8 mouse cellular contexts compared by ENCODE assay signal in genomic region chr19:60945801-60946311, GRCm38 (mm10). TPM values are rescaled to one million over a fixed set of nuclear protein-coding genes. Genes with fewer than 3 reads are reported as not detected.
DNase-seq lines count a peak whose midpoint lies in the region; ATAC-seq and TF ChIP-seq lines count a peak whose summit lies in the region.

No protein-coding gene starts in this region.

- TF ChIP-seq CTCF in spleen, adult 2 months (IDR thresholded peaks at IDR 0.05; ENCODE audit: extremely low read depth, insufficient read depth, insufficient read length, insufficient replicate concordance) = no peak

- H3K36me3 ChIP-seq in forebrain, embryonic 14.5 days (ENCODE audit: control insufficient read depth, insufficient read depth, low read length) = no peaks in the 10 kb centered on the region
- H3K36me3 ChIP-seq in forebrain, embryonic 10.5 days (replicated peaks) = no peaks in the 10 kb centered on the region
- H3K36me3 ChIP-seq in embryonic facial prominence, embryonic 10.5 days (replicated peaks) = no peaks in the 10 kb centered on the region
- H3K36me3 ChIP-seq in hindbrain, embryonic 14.5 days (replicated peaks; ENCODE audit: control insufficient read depth, insufficient read depth) = no peaks in the 10 kb centered on the region
- H3K36me3 ChIP-seq in spleen, adult 2 months (ENCODE audit: control insufficient read depth, insufficient read depth, low read length) = no peaks in the 10 kb centered on the region

- H3K4me2 ChIP-seq in forebrain, embryonic 14.5 days (ENCODE audit: low read length) = no peak overlapping the region
- H3K4me2 ChIP-seq in hindbrain, embryonic 14.5 days (replicated peaks) = no peak overlapping the region

- H3K27me3 ChIP-seq in forebrain, embryonic 14.5 days (replicated peaks; ENCODE audit: control insufficient read depth, insufficient read depth, low read length) = no peaks in the 10 kb centered on the region
- H3K27me3 ChIP-seq in forebrain, embryonic 10.5 days (ENCODE audit: poor library complexity, severe bottlenecking) = no peaks in the 10 kb centered on the region
- H3K27me3 ChIP-seq in embryonic facial prominence, embryonic 10.5 days (replicated peaks; ENCODE audit: low read depth, poor library complexity, severe bottlenecking) = no peaks in the 10 kb centered on the region
- no peaks in the 10 kb centered on the region for H3K27me3 ChIP-seq in hindbrain, embryonic 14.5 days (ENCODE audit: control insufficient read depth, insufficient read depth, low read length)
- no peaks in the 10 kb centered on the region for H3K27me3 ChIP-seq in spleen, adult 2 months (ENCODE audit: control insufficient read depth, insufficient read depth, low read length)

- DNase-seq in forebrain, embryonic 14.5 days (ENCODE audit: low spot score) = peak; percentile 11
- no peak for DNase-seq in forebrain, embryonic 10.5 days (ENCODE audit: extremely low spot score, low spot score)
- peak; percentile 69 for DNase-seq in adrenal gland, adult 8-10 months
- DNase-seq in embryonic facial prominence, embryonic 10.5 days (ENCODE audit: low spot score) = no peak
- no peak for DNase-seq in hindbrain, embryonic 14.5 days (ENCODE audit: low spot score)
- DNase-seq in lung, adult 18-20 months = peak; percentile 85 to 87
- peak in 1 of 2 experiments; percentile 11 for DNase-seq in spleen, adult 2 months (ENCODE audit: low read depth in 1 of 2, low spot score in 2 of 2)
- no peak for DNase-seq in retina, embryonic 14.5 days (ENCODE audit: low spot score)

- no peaks in the 10 kb centered on the region for H3K9me3 ChIP-seq in forebrain, embryonic 14.5 days (replicated peaks; ENCODE audit: control insufficient read depth, low read length)
- H3K9me3 ChIP-seq in forebrain, embryonic 10.5 days = no peaks in the 10 kb centered on the region
- H3K9me3 ChIP-seq in embryonic facial prominence, embryonic 10.5 days = no peaks in the 10 kb centered on the region
- no peaks in the 10 kb centered on the region for H3K9me3 ChIP-seq in hindbrain, embryonic 14.5 days (ENCODE audit: control insufficient read depth, low read length)

- no peak for ATAC-seq in forebrain, embryonic 14.5 days
- ATAC-seq in hindbrain, embryonic 14.5 days (ENCODE audit: low FRiP score) = no peak

- no peak for TF ChIP-seq POLR2A in spleen, adult 2 months (IDR thresholded peaks at IDR 0.05; ENCODE audit: low read depth, low read length)

- no peak overlapping the region for H3K27ac ChIP-seq in forebrain, embryonic 14.5 days (ENCODE audit: low read depth, low read length)
- H3K27ac ChIP-seq in forebrain, embryonic 10.5 days = no peak overlapping the region
- H3K27ac ChIP-seq in embryonic facial prominence, embryonic 10.5 days (replicated peaks) = peak overlapping the region; percentile 24; the same call in 1 of the 2 replicates
- 0 out of 2 replicates have a peak overlapping the region, but pooled peaks have one; percentile 20 for H3K27ac ChIP-seq in hindbrain, embryonic 14.5 days
- peak overlapping the region; percentile 66 for H3K27ac ChIP-seq in spleen, adult 2 months (ENCODE audit: insufficient read depth, low read length)

- no peak overlapping the region for H3K4me3 ChIP-seq in forebrain, embryonic 14.5 days (ENCODE audit: low read depth, low read length)
- no peak overlapping the region for H3K4me3 ChIP-seq in forebrain, embryonic 10.5 days
- H3K4me3 ChIP-seq in embryonic facial prominence, embryonic 10.5 days = no peak overlapping the region
- H3K4me3 ChIP-seq in hindbrain, embryonic 14.5 days (replicated peaks; ENCODE audit: low read length) = no peak overlapping the region
- no peak overlapping the region for H3K4me3 ChIP-seq in spleen, adult 2 months (ENCODE audit: extremely low read depth, insufficient read depth, insufficient read length)

- WGBS in forebrain, embryonic 14.5 days = 57% methylated on average over 3 of the region's 3 CpGs
- 52% methylated on average over 3 of the region's 3 CpGs for WGBS in forebrain, embryonic 10.5 days
- 46% methylated on average over 3 of the region's 3 CpGs for WGBS in embryonic facial prominence, embryonic 10.5 days
- WGBS in hindbrain, embryonic 14.5 days = 51% methylated on average over 3 of the region's 3 CpGs
- 75% methylated on average over 3 of the region's 3 CpGs for WGBS in spleen, adult 2 months

- H3K4me1 ChIP-seq in forebrain, embryonic 14.5 days (ENCODE audit: control insufficient read depth, insufficient read depth, low read length) = no peaks in the 10 kb centered on the region
- peaks cover 29% of the 10 kb centered on the region for H3K4me1 ChIP-seq in forebrain, embryonic 10.5 days
- peaks cover 24% of the 10 kb centered on the region for H3K4me1 ChIP-seq in embryonic facial prominence, embryonic 10.5 days
- H3K4me1 ChIP-seq in hindbrain, embryonic 14.5 days (replicated peaks; ENCODE audit: control insufficient read depth, insufficient read depth, low read length) = no peaks in the 10 kb centered on the region
- H3K4me1 ChIP-seq in spleen, adult 2 months (ENCODE audit: control insufficient read depth, insufficient read depth, insufficient read length) = peaks cover 12% of the 10 kb centered on the region

- no peak overlapping the region for H3K9ac ChIP-seq in forebrain, embryonic 14.5 days (ENCODE audit: low read length)
- H3K9ac ChIP-seq in hindbrain, embryonic 14.5 days = no peak overlapping the region

RNA-seq across cellular contexts. Expression of gene Grk5, which starts 56.3 kb away (rescaled TPM):
- polyA plus RNA-seq in forebrain, embryonic 14.5 days (2014; fragmentation: Nextera tagmentation; extraction: Ambion mirVana) = 2.0 and 2.7 TPM in 2 replicates
- 1.9 and 2.0 TPM in 2 replicates for polyA plus RNA-seq in forebrain, embryonic 10.5 days (2016; fragmentation: Nextera tagmentation; extraction: Ambion mirVana)
- total RNA-seq in adrenal gland, adult 8-10 months (2022) = 10 to 100 TPM; 25.4 to 74.3 (median 41.9) TPM
- polyA plus RNA-seq in embryonic facial prominence, embryonic 10.5 days (2016; fragmentation: Nextera tagmentation; extraction: Ambion mirVana) = 2.1 and 2.4 TPM in 2 replicates
- 3.1 and 3.4 TPM in 2 replicates for polyA plus RNA-seq in hindbrain, embryonic 14.5 days (2014; fragmentation: Nextera tagmentation; extraction: Ambion mirVana)
- polyA plus RNA-seq in spleen, adult 2 months (2012; rRNA removed) = 2.0 and 2.1 TPM in 2 replicates

Comparison
In these comparisons a context has a peak if more than half of its experiments do, and no peak if none do; other contexts are left out.
1. DNase-seq: peak in forebrain, embryonic 14.5 days (single experiment), adrenal gland, adult 8-10 months (single experiment) and lung, adult 18-20 months (2 of 2); none in forebrain, embryonic 10.5 days (single experiment), embryonic facial prominence, embryonic 10.5 days (single experiment), hindbrain, embryonic 14.5 days (single experiment) and retina, embryonic 14.5 days (single experiment).
2. H3K27ac ChIP-seq: peak in embryonic facial prominence, embryonic 10.5 days (single experiment), hindbrain, embryonic 14.5 days (single experiment) and spleen, adult 2 months (single experiment); none in forebrain, embryonic 14.5 days (single experiment) and forebrain, embryonic 10.5 days (single experiment).